Mouse (Mus musculus): ENCODE measurements at regions not wholly inside any gene's neighbourhood (a gene's known extent, or its start where the extent isn't known, plus 50 kb on each side); places are given as distances from the start of the nearest gene placed in this dataset.
"Not testable (repeated sequence)": the region's sequence is repeated elsewhere in the genome, so short reads cannot be mapped to it uniquely, and the experiment has no call there.

- TF ChIP-seq MAZ (IDR thresholded peaks at IDR 0.05; ENCODE audit: low read depth, low read length): no peak
- no peak for TF ChIP-seq PAX5 (IDR thresholded peaks at IDR 0.05; ENCODE audit: low read length)
- no peak for TF ChIP-seq MYC (IDR thresholded peaks at IDR 0.05; ENCODE audit: low read depth, low read length)
- TF ChIP-seq ZMIZ1 (IDR thresholded peaks at IDR 0.05; ENCODE audit: low read depth, low read length): no peak
- TF ChIP-seq MAX (IDR thresholded peaks at IDR 0.05; ENCODE audit: low read length): no peak
- no peak for TF ChIP-seq HCFC1 (IDR thresholded peaks at IDR 0.05; ENCODE audit: low read depth, low read length)
- TF ChIP-seq RAD21 (IDR thresholded peaks at IDR 0.05; ENCODE audit: low read depth, low read length): no peak
- no peak for TF ChIP-seq EP300 (IDR thresholded peaks at IDR 0.05; ENCODE audit: low read length)
- no peak for TF ChIP-seq NELFE (IDR thresholded peaks at IDR 0.05; ENCODE audit: low read depth, low read length)
- TF ChIP-seq KAT2A (IDR thresholded peaks at IDR 0.05; ENCODE audit: insufficient replicate concordance, low read length): no peak
- no peak for TF ChIP-seq CHD1 (IDR thresholded peaks at IDR 0.05; ENCODE audit: low read depth, low read length)
- TF ChIP-seq JUN (IDR thresholded peaks at IDR 0.05; ENCODE audit: insufficient read depth, low read depth, low read length): no peak
- TF ChIP-seq TCF12 (IDR thresholded peaks at IDR 0.05; ENCODE audit: low read depth, low read length): no peak
- Histone ChIP-seq H3K9me3 (replicated peaks; ENCODE audit: low read length) (no peaks in the 10 kb centered on the region), H3K27ac (ENCODE audit: insufficient read depth, low read depth) (no peak overlapping the region), H3K4me1 (ENCODE audit: control insufficient read depth in 1 of 2, insufficient read depth in 2 of 2) (peaks cover 4 to 10% of the 10 kb centered on the region in 2 experiments; a peak in 1 of 4 replicates), H3K4me3 (replicated peaks in 1 of 3; ENCODE audit: low read depth in 2 of 3, low read length in 2 of 3, poor library complexity in 1 of 3) (no peak overlapping the region), H3K9ac (ENCODE audit: insufficient read depth, low read depth) (no peak overlapping the region), H3K27me3 (replicated peaks) (no peaks in the 10 kb centered on the region), H3K4me2 (ENCODE audit: insufficient read depth, low read depth, poor library complexity, severe bottlenecking) (no peak overlapping the region), H3K79me2 (replicated peaks; ENCODE audit: control insufficient read depth, extremely low read depth, insufficient read depth, poor library complexity, severe bottlenecking) (no peaks in the 10 kb centered on the region), H3K36me3 (replicated peaks in 1 of 2; ENCODE audit: control insufficient read depth in 1 of 2, insufficient read depth in 1 of 2, low read length in 1 of 2) (no peaks in the 10 kb centered on the region)
- dilution Hi-C loops (cut with MboI; ENCODE audit: extremely low pct_ligation_motif_present, extremely low pct_unique_long_range_greater_than_20kb, low sequenced_read_pairs) (no loop called here), in situ Hi-C loops (cut with MboI; ENCODE audit: low pct_ligation_motif_present, low pct_unique_long_range_greater_than_20kb, low sequenced_read_pairs) (no loop called here)
- DNase-seq (ENCODE audit: extremely low read depth): no peak
Measured at GRCm38 (mm10) chr12:25469181-25469580, 372.2 kb upstream of the Id2 start.

- no peak for DNase-seq (ENCODE audit: extremely low read depth)
- dilution Hi-C loops (cut with MboI; ENCODE audit: extremely low pct_ligation_motif_present, extremely low pct_unique_long_range_greater_than_20kb, low sequenced_read_pairs) (no loop called here), in situ Hi-C loops (cut with MboI; ENCODE audit: low pct_ligation_motif_present, low pct_unique_long_range_greater_than_20kb, low sequenced_read_pairs) (no loop called here)
- Histone ChIP-seq H3K27me3 (replicated peaks) (no peaks in the 10 kb centered on the region), H3K36me3 (replicated peaks in 1 of 2; ENCODE audit: control insufficient read depth in 1 of 2, insufficient read depth in 1 of 2, low read length in 1 of 2) (no peaks in the 10 kb centered on the region), H3K79me2 (replicated peaks; ENCODE audit: control insufficient read depth, extremely low read depth, insufficient read depth, poor library complexity, severe bottlenecking) (no peaks in the 10 kb centered on the region), H3K9me3 (replicated peaks; ENCODE audit: low read length) (no peaks in the 10 kb centered on the region), H3K4me3 (replicated peaks in 1 of 3; ENCODE audit: low read depth in 2 of 3, low read length in 2 of 3, poor library complexity in 1 of 3) (no peak overlapping the region), H3K4me2 (ENCODE audit: insufficient read depth, low read depth, poor library complexity, severe bottlenecking) (no peak overlapping the region), H3K4me1 (ENCODE audit: control insufficient read depth in 1 of 2, insufficient read depth in 2 of 2) (peaks cover 4 to 10% of the 10 kb centered on the region in 2 experiments; a peak in 1 of 4 replicates), H3K9ac (ENCODE audit: insufficient read depth, low read depth) (no peak overlapping the region), H3K27ac (ENCODE audit: insufficient read depth, low read depth) (no peak overlapping the region)
- TF ChIP-seq NELFE (IDR thresholded peaks at IDR 0.05; ENCODE audit: low read depth, low read length): no peak
- TF ChIP-seq UBTF (IDR thresholded peaks at IDR 0.05; ENCODE audit: low read depth, low read length): no peak
- TF ChIP-seq POLR2A (IDR thresholded peaks at IDR 0.05; ENCODE audit: low read depth, low read length): no peak
- no peak for TF ChIP-seq POLR2AphosphoS2 (IDR thresholded peaks at IDR 0.05; ENCODE audit: low read depth, low read length)
- no peak for TF ChIP-seq USF2 (conservative IDR thresholded peaks at IDR 0.05; ENCODE audit: low read depth, low read length)
- TF ChIP-seq ETS1 (conservative IDR thresholded peaks at IDR 0.05; ENCODE audit: low read depth, low read length): no peak
- TF ChIP-seq SMC3 (IDR thresholded peaks at IDR 0.05; ENCODE audit: low read depth, low read length): no peak
- no peak for TF ChIP-seq SIN3A (IDR thresholded peaks at IDR 0.05; ENCODE audit: low read length)
- no peak for TF ChIP-seq USF1 (IDR thresholded peaks at IDR 0.05; ENCODE audit: low read depth, low read length)
Measured at GRCm38 (mm10) chr12:25467789-25468188, 370.8 kb upstream of the Id2 start.

- DNase-seq (ENCODE audit: extremely low read depth); H3K4me2 ChIP-seq (ENCODE audit: insufficient read depth, low read depth, poor library complexity, severe bottlenecking); H3K4me3 ChIP-seq (replicated peaks in 1 of 3; ENCODE audit: low read depth in 2 of 3, low read length in 2 of 3, poor library complexity in 1 of 3); H3K4me1 ChIP-seq (ENCODE audit: control insufficient read depth in 1 of 2, insufficient read depth in 2 of 2); in situ Hi-C loops (cut with MboI; ENCODE audit: low pct_ligation_motif_present, low pct_unique_long_range_greater_than_20kb, low sequenced_read_pairs); H3K27ac ChIP-seq (ENCODE audit: insufficient read depth, low read depth); H3K27me3 ChIP-seq (replicated peaks); H3K9me3 ChIP-seq (replicated peaks; ENCODE audit: low read length); H3K9ac ChIP-seq (ENCODE audit: insufficient read depth, low read depth); dilution Hi-C loops (cut with MboI; ENCODE audit: extremely low pct_ligation_motif_present, extremely low pct_unique_long_range_greater_than_20kb, low sequenced_read_pairs); H3K36me3 ChIP-seq (replicated peaks in 1 of 2; ENCODE audit: control insufficient read depth in 1 of 2, insufficient read depth in 1 of 2, low read length in 1 of 2); H3K79me2 ChIP-seq (replicated peaks; ENCODE audit: control insufficient read depth, extremely low read depth, insufficient read depth, poor library complexity, severe bottlenecking): not testable (repeated sequence)
Measured at GRCm38 (mm10) chr12:25462690-25463089, 365.8 kb upstream of the Id2 start.
